Mouse (Mus musculus): ENCODE measurements at regions not wholly inside any gene's neighbourhood (a gene's known extent, or its start where the extent isn't known, plus 50 kb on each side); places are given as distances from the start of the nearest gene placed in this dataset.
A peak's percentile ranks its signal among the peaks of the same experiment; 100 is the strongest.
"Not testable (repeated sequence)": the region's sequence is repeated elsewhere in the genome, so short reads cannot be mapped to it uniquely, and the experiment has no call there.

DNA sequence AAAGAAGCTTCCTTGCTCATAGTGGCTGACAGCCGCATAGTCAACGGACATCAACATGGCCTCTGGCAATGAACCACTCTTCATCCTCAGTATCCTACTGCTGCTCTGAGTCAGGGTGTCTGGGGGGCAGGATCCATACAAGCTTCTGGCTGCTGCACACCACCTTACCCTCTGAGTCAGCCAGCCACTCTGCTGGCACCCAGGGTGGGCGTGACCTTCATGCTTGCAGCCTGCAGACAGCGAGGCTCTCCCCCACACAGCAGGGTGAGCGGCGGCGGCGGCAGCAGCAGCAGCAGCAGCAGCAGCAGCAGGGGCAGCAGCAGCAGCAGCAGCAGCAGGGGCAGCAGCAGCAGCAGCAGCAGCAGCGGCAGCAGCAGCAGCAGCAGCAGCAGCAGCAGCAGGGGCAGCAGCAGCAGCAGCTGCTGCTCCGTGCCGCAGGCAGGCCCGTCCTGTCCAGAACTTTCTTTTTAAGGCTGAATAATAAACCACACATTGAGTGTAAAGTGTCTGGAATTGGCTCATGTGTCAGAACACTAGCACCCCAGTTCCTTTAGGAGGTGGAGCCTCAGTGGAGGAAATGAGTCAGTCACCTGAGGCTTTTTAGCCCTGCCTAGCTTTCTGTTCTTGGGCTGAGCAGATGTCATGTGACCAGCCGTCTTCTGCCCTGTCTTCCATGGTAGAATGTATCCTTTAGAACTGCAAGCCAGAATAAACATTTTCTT lies 186.3 kb downstream of the 1810013L24Rik start:
- no peak for DNase-seq (ENCODE audit: low spot score in 2 of 2)

DNA sequence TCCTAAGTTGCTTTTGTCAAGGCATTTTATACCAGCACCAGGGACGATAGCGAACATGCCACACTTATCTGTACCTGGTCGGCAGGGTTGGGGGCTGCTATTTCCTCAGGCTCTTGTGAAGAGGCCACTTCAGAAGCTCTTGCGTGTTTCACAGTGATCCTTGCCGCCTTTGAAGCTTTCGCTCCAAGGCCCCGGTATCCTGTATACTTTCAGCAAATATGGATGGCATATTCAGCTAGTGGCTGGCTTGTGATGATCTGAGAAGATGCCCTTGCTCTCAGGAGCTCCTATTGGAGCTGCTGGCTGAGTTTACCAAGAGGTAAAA lies 186.8 kb downstream of the 1810013L24Rik start:
- DNase-seq (ENCODE audit: low spot score in 2 of 2) = no peak

DNA sequence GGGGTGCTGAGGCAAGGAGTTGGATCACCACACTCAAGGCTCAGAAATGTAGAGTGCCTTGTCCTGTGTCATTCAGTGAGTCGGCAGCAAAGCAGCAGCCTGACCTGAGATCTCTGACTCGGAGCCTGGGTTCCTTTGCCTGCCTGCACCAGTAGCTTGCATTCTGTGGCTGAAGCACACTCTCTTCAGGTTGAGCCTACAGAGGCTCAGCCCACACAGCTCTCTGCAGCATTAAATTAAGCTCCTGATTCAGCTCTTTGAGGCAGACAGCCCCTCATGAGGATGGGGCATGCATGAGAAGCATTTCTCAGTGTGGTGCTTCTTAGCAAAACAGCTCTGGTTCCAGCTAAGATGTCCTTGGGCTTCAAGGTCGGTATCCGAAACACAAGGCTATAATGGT lies 200.8 kb downstream of the 1810013L24Rik start:
- no peak for DNase-seq (ENCODE audit: low spot score in 2 of 2)

DNA sequence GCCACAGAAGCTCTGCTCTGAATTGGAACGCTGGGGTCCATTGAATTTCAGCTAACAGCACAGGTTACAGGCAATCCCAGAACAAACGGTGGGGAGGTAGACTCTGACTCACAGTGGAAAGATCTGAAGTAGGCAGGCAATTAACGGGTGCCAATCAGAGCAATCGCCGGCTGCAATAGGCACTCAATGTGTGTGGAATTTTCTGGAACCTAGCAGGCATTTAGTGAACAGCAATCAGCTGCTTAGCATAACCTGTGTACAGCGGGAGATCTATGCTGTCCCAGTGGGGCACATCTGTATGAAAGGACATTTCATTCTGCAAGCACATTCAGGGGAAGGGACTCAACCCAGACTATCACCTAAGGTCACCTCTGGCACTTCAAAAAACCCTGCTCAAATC lies 213.4 kb downstream of the 1810013L24Rik start:
- DNase-seq (ENCODE audit: low spot score in 2 of 2) = no peak

DNA sequence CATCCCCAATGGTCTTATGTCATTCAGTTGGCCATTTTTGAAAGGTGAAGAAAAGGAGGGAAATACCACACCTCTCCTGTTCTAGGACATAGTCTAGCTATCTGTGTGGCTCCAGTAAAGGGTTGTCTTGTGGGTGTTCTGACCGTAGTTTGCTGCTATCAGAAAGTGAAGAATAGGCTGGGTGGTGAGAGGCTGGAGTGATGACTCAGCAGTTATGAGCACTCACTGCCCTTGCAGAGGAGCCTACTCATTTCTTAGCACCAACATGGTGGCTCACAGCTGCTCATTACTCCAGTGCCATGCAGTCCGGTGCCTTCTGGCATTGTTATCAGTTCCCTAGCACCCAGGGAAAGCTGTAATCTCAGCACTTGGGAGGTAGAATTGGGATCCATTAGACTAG lies 217.0 kb downstream of the 1810013L24Rik start:
- no peak for DNase-seq (ENCODE audit: low spot score in 2 of 2)

DNA sequence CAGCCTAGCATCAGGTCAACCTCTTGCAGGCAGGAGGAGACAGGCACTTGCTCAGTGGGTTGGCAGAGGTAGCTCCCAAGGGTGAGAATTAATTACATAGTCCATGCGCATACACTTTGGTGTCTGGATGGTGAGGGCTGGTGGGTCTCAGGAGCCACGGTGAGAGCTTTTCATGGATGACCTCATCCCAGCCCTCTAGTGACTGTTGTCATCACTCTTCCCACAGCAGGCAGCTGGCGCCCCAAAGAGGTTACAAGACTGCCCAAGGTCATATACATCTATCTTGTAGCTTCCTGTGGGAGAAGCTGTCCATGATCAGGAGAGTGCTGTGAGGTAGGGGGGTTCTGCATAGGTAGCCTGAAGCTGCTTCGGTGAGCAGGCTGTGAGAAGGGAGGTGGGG lies 224.5 kb downstream of the 1810013L24Rik start:
- DNase-seq (ENCODE audit: low spot score in 2 of 2) = no peak

DNA sequence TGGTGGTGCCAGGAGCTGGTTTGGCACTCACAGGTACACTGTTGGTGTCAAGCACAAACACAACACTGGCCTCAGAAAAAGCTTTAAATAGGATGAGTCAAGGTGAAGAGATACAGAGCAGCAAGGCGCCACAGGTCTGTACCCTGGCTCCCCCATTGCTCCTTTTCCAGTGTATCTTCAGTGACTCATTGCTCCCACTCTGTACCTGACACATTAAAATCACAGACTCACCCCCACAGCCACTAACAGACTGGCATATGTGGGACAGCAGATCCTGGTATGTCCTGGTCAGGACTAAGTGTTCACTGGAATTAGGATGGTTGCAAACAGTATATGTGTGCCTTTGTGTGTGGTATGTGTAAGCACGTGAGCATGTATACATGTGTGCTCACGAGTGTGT lies 226.5 kb downstream of the 1810013L24Rik start:
- no peak for DNase-seq (ENCODE audit: low spot score in 2 of 2)

DNA sequence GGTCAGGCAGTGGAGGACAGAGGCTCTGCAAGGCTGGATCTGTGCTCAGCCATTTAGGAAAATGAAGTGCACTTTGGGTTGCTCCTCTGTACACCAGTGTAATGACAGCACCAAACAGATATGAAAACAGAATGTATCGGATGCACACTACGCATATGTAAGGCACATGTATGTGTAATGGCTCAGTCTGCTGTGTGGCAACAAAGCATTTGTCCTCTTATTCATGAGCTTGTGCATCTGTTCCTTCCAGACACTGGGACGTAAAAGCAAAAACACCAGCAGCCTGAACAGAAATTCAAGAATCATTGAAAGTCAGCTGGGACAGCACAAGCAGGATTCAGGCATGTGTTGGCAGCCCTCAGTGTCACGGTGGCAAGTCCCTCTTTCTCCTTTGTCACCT lies 241.6 kb downstream of the 1810013L24Rik start:
- DNase-seq (ENCODE audit: low spot score in 2 of 2) = no peak

DNA sequence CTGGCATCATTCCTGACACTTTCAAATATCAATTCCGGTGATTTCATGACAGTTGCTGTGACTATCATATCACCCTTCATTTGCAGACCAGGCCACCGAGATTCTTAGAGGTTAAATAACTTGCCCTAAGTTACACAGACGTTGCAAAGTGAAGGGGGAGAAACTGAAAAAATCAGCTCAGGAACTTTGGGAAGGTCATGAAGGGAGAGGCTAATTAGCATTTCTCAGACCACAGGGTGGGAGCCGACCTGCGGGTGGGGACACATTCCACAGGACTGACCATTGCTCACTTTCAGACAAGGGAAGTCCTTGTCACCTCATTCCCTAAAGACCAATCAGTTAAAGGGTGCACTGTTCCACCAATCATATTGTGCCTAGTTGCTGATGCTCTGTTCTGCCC lies 242.1 kb downstream of the 1810013L24Rik start:
- not testable (repeated sequence) for DNase-seq (ENCODE audit: low spot score in 2 of 2)

DNA sequence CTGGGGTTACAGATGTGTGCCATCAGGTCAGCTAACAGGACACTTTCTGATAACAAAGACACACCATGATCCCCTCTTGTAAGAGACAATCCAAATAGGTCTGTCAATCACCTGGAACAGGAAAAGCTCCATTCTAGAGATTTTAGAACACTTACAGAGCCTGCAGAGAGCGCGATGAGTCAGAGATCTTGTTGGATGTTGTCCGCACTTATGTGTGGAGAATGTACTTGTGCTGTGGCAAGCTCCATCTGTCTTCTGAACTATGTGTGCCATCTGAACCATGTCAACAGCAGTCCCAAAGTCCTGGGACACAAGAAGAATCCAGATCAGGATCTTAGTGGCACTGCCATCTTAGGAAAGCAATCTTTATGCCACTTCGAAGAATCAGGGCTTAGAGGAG lies 244.4 kb downstream of the 1810013L24Rik start:
- DNase-seq (ENCODE audit: low spot score in 2 of 2) = no peak

DNA sequence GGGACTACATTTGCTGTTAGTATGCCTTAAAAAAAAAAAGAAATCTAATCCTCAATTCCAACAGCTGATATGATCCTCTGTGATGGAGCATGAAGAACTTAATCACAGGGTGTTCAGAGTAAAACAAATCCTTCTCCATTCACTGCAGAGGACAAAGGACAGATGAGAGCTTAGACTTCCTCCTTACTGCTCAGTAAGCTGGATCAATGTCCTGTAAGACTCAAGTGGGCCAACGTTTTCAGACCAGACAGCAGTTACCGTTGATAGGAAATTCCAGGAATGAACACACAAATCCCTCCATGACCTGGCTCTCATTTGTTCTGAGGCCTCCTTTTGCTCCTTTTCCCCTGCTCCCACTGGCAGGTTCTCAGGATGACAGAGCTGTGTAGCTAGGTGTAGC lies 247.6 kb downstream of the 1810013L24Rik start:
- no peak for DNase-seq (ENCODE audit: low spot score in 2 of 2)

DNA sequence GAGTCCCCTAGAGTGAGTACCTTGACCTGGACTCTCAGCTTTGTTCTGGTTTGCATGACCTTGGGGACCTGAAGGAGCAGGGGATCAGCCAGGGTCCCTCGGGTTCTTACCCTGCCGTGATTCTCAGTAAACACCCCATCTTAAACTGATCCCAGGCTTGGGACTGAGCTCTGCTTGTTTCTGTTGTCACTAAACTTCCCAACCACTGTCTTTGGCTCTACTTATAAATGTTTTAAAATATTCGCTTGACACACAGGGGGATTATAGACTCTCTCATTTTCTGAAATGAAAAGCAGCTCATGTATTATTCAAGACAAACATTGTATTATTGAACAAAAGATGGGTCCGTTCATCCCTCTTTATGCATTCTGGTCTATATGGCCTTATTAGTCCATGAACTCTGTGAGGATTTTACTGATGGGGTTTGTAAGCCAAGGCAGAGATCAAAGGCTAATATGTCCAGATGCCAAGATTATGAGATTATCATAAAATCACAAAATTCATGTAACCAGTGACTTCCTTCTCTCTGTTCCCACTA lies 248.6 kb downstream of the 1810013L24Rik start:
- no peak for DNase-seq (ENCODE audit: low spot score in 2 of 2)

DNA sequence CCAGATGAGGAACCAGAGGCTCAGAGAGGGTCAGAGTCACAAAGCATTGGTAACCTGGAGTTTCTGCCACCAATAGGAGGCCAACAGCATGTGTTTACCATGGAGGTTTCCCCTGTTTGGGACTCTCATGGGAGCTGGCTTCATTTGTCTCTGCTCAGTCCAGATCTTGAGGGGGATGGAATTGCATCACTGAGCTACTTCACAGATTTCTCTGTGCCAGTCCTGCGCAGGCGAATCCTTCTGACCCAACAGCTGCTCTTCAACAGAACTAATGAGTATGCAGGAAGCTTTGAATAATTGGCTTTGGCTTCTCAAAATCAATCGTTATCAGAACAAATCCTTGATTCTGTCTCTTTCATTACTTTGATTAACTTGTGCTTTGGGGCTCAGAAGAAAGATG lies 253.1 kb downstream of the 1810013L24Rik start:
- no peak for DNase-seq (ENCODE audit: low spot score in 2 of 2)

DNA sequence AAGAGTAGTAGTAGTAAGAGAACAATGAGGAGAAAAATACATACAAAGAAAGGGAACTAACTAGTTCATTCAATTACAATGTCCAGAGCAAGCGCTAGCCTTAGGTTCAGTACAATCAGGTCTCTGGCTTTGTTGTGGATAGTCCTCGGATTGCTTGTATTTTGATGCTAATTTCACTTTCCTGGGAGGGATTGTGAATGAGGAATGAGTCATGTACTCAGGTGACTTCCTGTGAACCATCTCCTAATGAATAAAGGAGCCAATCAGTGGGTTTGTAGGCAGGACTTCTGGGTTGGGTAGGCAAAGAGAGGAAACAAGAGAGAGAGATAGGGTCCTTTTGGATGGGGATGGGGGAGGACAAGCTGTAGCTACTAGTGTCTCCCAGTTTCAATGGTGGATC lies 253.8 kb downstream of the 1810013L24Rik start:
- no peak for DNase-seq (ENCODE audit: low spot score in 2 of 2)

DNA sequence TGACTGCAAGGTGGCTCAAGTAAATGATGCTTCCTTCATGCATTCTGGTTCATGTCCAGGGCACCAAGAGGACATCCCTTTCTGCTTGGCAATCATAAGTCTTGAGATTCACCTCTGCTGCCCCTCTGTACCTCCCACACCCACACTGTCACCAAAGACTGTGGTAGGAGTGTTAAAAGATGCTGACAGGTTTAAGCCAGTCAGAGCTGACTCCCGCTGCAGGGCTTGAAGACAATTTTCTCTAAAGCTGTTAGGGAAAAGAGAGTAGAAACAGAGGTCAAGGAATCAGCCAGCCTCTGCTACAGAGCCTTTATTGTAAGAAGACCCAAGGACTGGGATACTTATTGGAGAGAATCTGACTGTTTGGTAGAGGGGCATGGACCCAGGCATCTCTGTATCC lies 254.7 kb downstream of the 1810013L24Rik start:
- DNase-seq (ENCODE audit: low spot score in 2 of 2) = no peak

DNA sequence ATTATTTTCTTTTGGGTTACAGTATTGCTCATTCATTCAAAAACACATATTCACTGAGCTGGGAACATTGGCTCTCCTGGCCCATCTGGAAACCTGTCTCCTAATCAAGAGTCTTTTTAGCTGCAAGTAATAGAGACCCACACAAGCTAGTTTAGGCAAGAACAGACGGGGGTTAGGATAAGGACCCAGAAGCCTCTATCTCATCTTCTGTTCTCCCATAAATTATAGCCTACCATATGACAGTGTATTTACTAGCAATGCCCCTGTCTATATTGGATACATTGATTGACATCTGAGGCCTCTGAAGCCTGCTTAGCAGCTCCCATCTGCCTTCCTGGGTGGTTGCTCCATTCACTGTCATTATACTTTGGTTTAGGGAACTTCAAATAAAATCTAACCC lies 255.2 kb downstream of the 1810013L24Rik start:
- no peak for DNase-seq (ENCODE audit: low spot score in 2 of 2)

DNA sequence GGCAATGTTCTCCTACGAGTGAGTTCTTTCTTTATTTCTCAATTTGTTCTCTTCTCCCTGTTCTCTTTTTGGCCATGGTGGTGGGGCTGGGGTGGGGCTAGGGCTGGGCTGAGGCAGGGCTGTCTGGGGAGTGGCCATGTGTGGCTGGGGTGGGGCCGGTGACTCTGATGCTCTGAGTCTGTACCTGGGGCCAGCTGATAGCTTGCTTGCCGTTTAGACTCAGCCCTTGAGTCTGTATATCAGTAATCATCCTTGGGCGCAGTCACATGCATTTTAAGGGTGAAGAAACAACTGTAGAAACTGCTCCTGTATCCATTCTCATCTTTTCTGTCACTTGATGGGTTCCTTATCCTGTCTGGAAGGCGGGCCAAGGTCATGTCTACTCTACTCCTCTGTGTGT lies 256.1 kb downstream of the 1810013L24Rik start:
- peak in 1 of 2 experiments; percentile 41 for DNase-seq (ENCODE audit: low spot score in 2 of 2)

DNA sequence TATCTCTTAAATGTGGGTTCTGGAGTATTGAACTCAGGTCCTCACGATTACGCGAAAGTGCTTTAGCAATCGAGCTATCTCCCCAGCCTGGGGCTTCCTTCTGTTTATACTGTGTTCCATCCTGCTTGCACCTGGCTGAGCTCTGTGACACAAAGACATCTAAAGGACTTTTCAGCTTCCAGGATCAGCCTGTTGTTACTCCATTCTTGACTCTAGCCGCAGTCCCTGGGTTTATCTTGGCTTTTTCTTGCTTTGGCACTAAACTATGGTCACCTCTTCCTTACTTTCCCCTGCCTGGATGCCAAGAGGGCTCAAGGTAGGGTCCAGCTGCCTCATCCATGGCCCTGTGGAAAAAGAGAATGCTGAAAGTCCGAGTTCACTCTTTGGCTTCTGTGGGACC lies 261.9 kb downstream of the 1810013L24Rik start:
- peak in 1 of 2 experiments; percentile 51 for DNase-seq (ENCODE audit: low spot score in 2 of 2)

DNA sequence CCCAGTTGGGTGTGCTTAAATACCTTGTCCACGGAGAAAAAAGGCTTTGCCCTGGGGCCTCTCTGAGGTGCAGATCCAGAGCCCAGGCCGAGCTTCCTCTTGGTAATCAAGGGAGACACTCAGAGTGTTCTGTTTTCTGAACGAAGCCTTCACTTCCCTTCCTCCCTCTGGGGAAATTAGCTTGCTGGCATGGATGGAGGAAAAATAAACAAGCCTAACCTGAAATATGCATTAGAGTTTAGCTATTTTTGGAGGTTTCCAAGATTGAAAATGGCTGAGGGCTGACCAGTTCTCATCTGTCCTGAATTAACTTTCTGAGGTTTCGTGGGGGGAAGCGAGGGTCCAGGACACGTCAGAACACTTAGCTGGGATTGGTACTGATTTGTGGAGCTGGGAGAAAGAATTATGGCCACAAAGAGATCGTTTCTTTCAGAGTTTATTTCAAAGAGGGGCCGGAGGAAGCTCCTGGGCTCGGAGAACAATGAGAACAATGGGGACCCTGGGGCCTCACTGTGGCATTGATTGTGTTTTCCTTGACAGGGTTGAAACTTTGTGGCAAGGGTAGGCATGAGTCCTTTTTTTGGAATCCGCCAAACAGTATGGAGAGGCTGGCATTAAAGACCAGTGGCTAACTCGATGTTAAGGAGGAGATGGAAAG lies 262.4 kb downstream of the 1810013L24Rik start:
- peak in 1 of 2 experiments; percentile 40 for DNase-seq (ENCODE audit: low spot score in 2 of 2)

DNA sequence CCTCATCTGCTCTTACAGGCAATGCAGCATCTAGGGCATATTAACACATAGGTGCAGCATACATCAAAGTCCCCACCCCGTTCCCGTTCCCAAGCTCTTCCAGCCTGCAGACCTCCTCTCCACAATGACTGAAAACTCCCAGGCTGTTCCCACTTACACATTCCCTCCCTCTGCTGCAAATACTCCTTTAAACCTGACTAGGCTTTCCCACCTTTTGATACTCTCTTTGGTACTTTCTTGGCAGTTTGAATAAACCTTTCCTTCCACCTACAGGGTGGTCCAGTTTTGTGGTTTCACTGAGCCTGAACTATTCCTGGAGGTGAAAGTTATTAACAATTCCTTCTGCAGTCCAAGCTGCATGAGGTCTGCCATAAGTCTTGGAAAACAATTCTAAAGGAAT lies 263.7 kb downstream of the 1810013L24Rik start:
- DNase-seq (ENCODE audit: low spot score in 2 of 2) = peak in 1 of 2 experiments; percentile 29

DNA sequence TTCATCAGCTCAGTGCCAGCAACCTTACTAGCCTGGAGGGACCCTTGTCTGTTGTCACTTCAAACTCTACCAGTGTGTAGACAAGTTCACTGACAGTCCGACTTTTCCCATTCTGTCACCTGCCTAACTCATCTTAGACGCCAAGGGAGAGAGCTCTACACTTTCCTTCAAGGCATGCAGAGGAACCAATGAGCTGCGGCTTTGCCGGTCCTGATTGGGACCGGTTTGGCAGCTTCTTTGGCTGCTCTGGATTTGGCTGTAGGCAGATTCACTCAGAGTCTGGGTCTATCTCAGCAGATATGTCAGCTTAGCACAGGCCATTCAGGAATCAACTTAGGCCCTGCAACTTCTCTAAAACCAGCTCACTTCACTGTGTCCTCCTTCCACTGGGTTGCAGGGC lies 264.3 kb downstream of the 1810013L24Rik start:
- DNase-seq (ENCODE audit: low spot score in 2 of 2) = peak in 1 of 2 experiments; percentile 32

DNA sequence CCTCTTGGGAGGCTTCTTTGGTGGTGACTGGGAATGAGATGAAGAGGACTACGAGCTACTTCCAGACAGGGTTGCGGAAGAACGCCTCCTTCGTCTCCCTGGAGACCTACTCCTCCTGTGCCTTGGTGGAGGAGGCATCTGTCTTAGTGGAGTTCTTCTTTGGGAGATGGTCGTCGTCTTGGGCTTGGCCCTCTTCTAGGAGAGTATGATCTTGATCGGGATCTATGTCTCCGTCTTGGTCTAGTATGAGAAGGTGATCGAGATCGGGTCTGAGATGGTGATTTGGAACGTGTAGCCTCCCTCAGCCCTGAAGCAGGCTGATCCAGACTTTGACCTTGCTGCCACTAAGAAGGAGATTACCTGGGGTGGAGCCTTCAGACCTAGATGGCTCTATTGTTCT lies 276.3 kb downstream of the 1810013L24Rik start:
- no peak for DNase-seq (ENCODE audit: low spot score in 2 of 2)

DNA sequence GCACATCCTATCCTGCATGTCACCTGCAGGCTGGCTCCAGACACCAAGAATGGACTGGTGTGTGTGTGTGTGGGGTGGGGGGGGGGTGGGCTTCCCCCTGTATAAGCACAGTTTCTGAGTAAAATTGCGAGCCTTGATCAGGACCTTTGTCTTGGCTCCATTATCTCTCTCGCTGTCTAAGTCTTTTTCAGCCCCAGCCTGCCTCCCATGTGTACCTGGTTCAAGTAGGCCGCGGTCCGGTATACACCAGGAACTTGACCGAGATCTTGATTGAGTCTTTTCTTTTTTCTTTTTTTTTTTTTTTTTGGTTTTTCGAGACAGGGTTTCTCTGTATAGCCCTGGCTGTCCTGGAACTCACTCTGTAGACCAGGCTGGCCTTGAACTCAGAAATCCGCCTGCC lies 276.8 kb downstream of the 1810013L24Rik start:
- DNase-seq (ENCODE audit: low spot score in 2 of 2) = not testable (repeated sequence)
